Comparison of ENCODE assay signal across 8 mouse cellular contexts in genomic region chr8:93908546-93908945, GRCm38 (mm10).
DNase-seq lines count a peak whose midpoint lies in the region; ATAC-seq and TF ChIP-seq lines count a peak whose summit lies in the region.

No protein-coding gene starts in this region.

- no peak overlapping the region for H3K4me3 ChIP-seq in CH12.LX (replicated peaks in 1 of 3; ENCODE audit: low read depth in 2 of 3, low read length in 2 of 3, poor library complexity in 1 of 3)
- no peak overlapping the region for H3K4me3 ChIP-seq in forebrain, embryonic 13.5 days
- H3K4me3 ChIP-seq in intestine, postnatal 0 days (ENCODE audit: low read depth, low read length) = no peak overlapping the region
- no peak overlapping the region for H3K4me3 ChIP-seq in thymus, adult 2 months (ENCODE audit: control insufficient read depth, insufficient read depth, low read length)

- peak; percentile 19 for DNase-seq in embryo, embryonic 10 days (ENCODE audit: low spot score)
- DNase-seq in embryo, embryonic 11 days = no peak
- peak; percentile 34 for DNase-seq in CH12.LX (ENCODE audit: extremely low read depth)
- no peak for DNase-seq in thymus, adult 2 months
- no peak for DNase-seq in adrenal gland, adult 18-20 months (ENCODE audit: low spot score in 2 of 2)

- H3K36me3 ChIP-seq in CH12.LX (replicated peaks in 1 of 2; ENCODE audit: control insufficient read depth in 1 of 2, insufficient read depth in 1 of 2, low read length in 1 of 2) = peaks cover 0 to 21% of the 10 kb centered on the region in 2 experiments
- peaks cover 28% of the 10 kb centered on the region for H3K36me3 ChIP-seq in forebrain, embryonic 13.5 days (ENCODE audit: poor library complexity, severe bottlenecking)
- no peaks in the 10 kb centered on the region for H3K36me3 ChIP-seq in intestine, postnatal 0 days (ENCODE audit: control insufficient read depth, insufficient read depth)
- no peaks in the 10 kb centered on the region for H3K36me3 ChIP-seq in thymus, adult 2 months (ENCODE audit: control insufficient read depth, insufficient read depth, low read length)

- no peaks in the 10 kb centered on the region for H3K79me2 ChIP-seq in CH12.LX (replicated peaks; ENCODE audit: control insufficient read depth, extremely low read depth, insufficient read depth, poor library complexity, severe bottlenecking)

- no peak for TF ChIP-seq POLR2A in CH12.LX (IDR thresholded peaks at IDR 0.05; ENCODE audit: low read depth, low read length)
- no peak for TF ChIP-seq POLR2A in thymus, adult 2 months (IDR thresholded peaks at IDR 0.05; ENCODE audit: control insufficient read depth, extremely low read depth, insufficient read depth, low read length, poor library complexity)

- no peak overlapping the region for H3K9ac ChIP-seq in CH12.LX (ENCODE audit: insufficient read depth, low read depth)
- peak overlapping the region; percentile 49 for H3K9ac ChIP-seq in forebrain, embryonic 13.5 days
- H3K9ac ChIP-seq in intestine, postnatal 0 days (ENCODE audit: low read depth, low read length) = no peak overlapping the region

- no peak for TF ChIP-seq CTCF in CH12.LX (conservative IDR thresholded peaks at IDR 0.05 in 1 of 2, IDR thresholded peaks at IDR 0.05 in 1 of 2; ENCODE audit: low read depth in 2 of 2, low read length in 2 of 2)
- no peak for TF ChIP-seq CTCF in intestine, postnatal 0 days (IDR thresholded peaks at IDR 0.05; ENCODE audit: low read depth)
- no peak for TF ChIP-seq CTCF in thymus, adult 2 months (IDR thresholded peaks at IDR 0.05; ENCODE audit: borderline replicate concordance, control insufficient read depth, extremely low read depth, insufficient read depth, low read length, poor library complexity)

- H3K27ac ChIP-seq in CH12.LX (ENCODE audit: insufficient read depth, low read depth) = no peak overlapping the region
- peak overlapping the region; percentile 85 for H3K27ac ChIP-seq in forebrain, embryonic 13.5 days
- 0 out of 2 replicates have a peak overlapping the region, but pooled peaks have one; percentile 17 for H3K27ac ChIP-seq in intestine, postnatal 0 days (ENCODE audit: low read depth, low read length)
- H3K27ac ChIP-seq in thymus, adult 2 months (ENCODE audit: control insufficient read depth, insufficient read depth, low read length) = no peak overlapping the region

- H3K27me3 ChIP-seq in CH12.LX (replicated peaks) = no peaks in the 10 kb centered on the region
- no peaks in the 10 kb centered on the region for H3K27me3 ChIP-seq in forebrain, embryonic 13.5 days
- no peaks in the 10 kb centered on the region for H3K27me3 ChIP-seq in intestine, postnatal 0 days (replicated peaks; ENCODE audit: control insufficient read depth, insufficient read depth, low read length)
- H3K27me3 ChIP-seq in thymus, adult 2 months (ENCODE audit: control insufficient read depth, insufficient read depth, low read length) = no peaks in the 10 kb centered on the region

- no peaks in the 10 kb centered on the region for H3K9me3 ChIP-seq in CH12.LX (replicated peaks; ENCODE audit: low read length)
- H3K9me3 ChIP-seq in forebrain, embryonic 13.5 days (replicated peaks) = no peaks in the 10 kb centered on the region
- no peaks in the 10 kb centered on the region for H3K9me3 ChIP-seq in intestine, postnatal 0 days (ENCODE audit: control insufficient read depth)

- ATAC-seq in forebrain, embryonic 13.5 days = no peak
- ATAC-seq in intestine, postnatal 0 days = peak; percentile 34; the same call in 1 of the 2 replicates
- no peak for ATAC-seq in activated CD4-positive, CD25-positive, alpha-beta regulatory T cell, adult 4 months

- WGBS in forebrain, embryonic 13.5 days = 36% methylated on average over 1 of the region's 1 CpGs
- 23% methylated on average over 1 of the region's 1 CpGs for WGBS in intestine, postnatal 0 days
- 79% methylated on average over 1 of the region's 1 CpGs for WGBS in thymus, adult 2 months

- in situ Hi-C loops in CH12.LX (cut with MboI; ENCODE audit: low pct_ligation_motif_present, low pct_unique_long_range_greater_than_20kb, low sequenced_read_pairs) = no loop called here

- no peak overlapping the region for H3K4me2 ChIP-seq in CH12.LX (ENCODE audit: insufficient read depth, low read depth, poor library complexity, severe bottlenecking)
- 0 out of 2 replicates have a peak overlapping the region, but pooled peaks have one; percentile 5 for H3K4me2 ChIP-seq in forebrain, embryonic 13.5 days
- H3K4me2 ChIP-seq in intestine, postnatal 0 days (replicated peaks; ENCODE audit: low read depth) = no peak overlapping the region

- TF ChIP-seq RAD21 in CH12.LX (IDR thresholded peaks at IDR 0.05; ENCODE audit: low read depth, low read length) = no peak

- dilution Hi-C loops in CH12.LX (cut with MboI; ENCODE audit: extremely low pct_ligation_motif_present, extremely low pct_unique_long_range_greater_than_20kb, low sequenced_read_pairs) = no loop called here

- TF ChIP-seq EP300 in CH12.LX (IDR thresholded peaks at IDR 0.05; ENCODE audit: low read length) = no peak

- peaks cover 7 to 41% of the 10 kb centered on the region in 2 experiments; a peak in 3 of 4 replicates for H3K4me1 ChIP-seq in CH12.LX (ENCODE audit: control insufficient read depth in 1 of 2, insufficient read depth in 2 of 2)
- H3K4me1 ChIP-seq in forebrain, embryonic 13.5 days = peaks cover 63% of the 10 kb centered on the region
- H3K4me1 ChIP-seq in intestine, postnatal 0 days (replicated peaks; ENCODE audit: control insufficient read depth, insufficient read depth, low read length) = peaks cover 26% of the 10 kb centered on the region
- no peaks in the 10 kb centered on the region for H3K4me1 ChIP-seq in thymus, adult 2 months (replicated peaks; ENCODE audit: control insufficient read depth, insufficient read depth, low read length)

TF ChIP-seq in CH12.LX, 34 proteins besides CTCF, POLR2A, EP300 and RAD21:
- TF ChIP-seq SIN3A (IDR thresholded peaks at IDR 0.05; ENCODE audit: low read length) = no peak
- peak; percentile 49; the same call in 1 of the 2 replicates for TF ChIP-seq MEF2A (IDR thresholded peaks at IDR 0.05; ENCODE audit: borderline replicate concordance, low read depth, low read length)
- TF ChIP-seq GABPA (IDR thresholded peaks at IDR 0.05; ENCODE audit: insufficient replicate concordance, low read depth, low read length) = no peak
- no peak for TF ChIP-seq USF2 (conservative IDR thresholded peaks at IDR 0.05; ENCODE audit: low read depth, low read length)
TF ChIP-seq in CH12.LX: peak in this region for 1.

Comparison
In these comparisons a context has a peak if more than half of its experiments do, and no peak if none do; other contexts are left out.
1. DNase-seq: peak in embryo, embryonic 10 days (single experiment) and CH12.LX (single experiment); none in embryo, embryonic 11 days (single experiment), thymus, adult 2 months (single experiment) and adrenal gland, adult 18-20 months (0 of 2).
2. H3K27ac ChIP-seq: peak in forebrain, embryonic 13.5 days (single experiment) and intestine, postnatal 0 days (single experiment); none in CH12.LX (single experiment) and thymus, adult 2 months (single experiment).